Mouse (Mus musculus) cerebellum, adult (tissue): Measurements from ENCODE around the gene Gcg.

ENCODE experiments used
- ATAC-seq: cut with Nextera tagmentation; 2 replicates; pipeline ENCODE4 v1.9.2; 2017; ENCODE audit warnings: mild to moderate bottlenecking, moderate library complexity, mixed read lengths; ENCODE audit not compliant: insufficient number of reproducible peaks, low FRiP score, low TSS enrichment

The Gcg gene

DNA sequence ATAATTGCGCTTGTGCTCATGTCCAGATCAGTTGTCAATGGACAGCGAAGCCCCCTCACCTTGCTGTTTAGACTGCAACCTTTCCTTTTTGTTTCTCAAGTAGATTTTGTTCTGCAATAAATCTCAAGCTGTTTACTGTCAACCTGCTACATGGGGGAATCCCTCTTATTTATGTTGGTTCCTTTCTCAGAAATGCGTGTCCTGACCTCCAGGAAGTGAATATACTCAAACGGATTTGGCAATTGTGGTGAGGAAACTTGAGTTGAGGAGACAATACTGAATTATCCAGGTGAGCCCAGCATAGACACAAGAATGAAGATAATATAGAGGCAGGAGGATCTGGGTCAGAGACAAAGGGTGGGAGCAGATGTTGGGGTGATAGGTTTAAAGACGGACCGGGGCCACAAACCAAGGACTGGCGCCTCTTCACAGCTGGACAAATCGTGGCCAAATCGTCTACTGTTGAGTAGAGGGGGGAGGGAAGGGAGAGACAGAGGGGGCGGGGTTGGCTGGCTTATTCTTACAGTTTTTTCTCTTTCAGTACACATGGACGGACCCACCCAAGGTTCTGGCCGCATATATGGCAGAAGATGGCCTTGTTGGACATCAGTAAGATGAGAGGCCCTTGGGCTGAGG is 22.5 kb downstream of the Gcg start:
- no peak for ATAC-seq

GRCm38 (mm10) chr2:62460231-62460710 is 23.2 kb downstream of the Gcg start:
- ATAC-seq = no peak

GRCm38 (mm10) chr2:62459241-62460174 is 23.9 kb downstream of the Gcg start:
- no peak for ATAC-seq

DNA sequence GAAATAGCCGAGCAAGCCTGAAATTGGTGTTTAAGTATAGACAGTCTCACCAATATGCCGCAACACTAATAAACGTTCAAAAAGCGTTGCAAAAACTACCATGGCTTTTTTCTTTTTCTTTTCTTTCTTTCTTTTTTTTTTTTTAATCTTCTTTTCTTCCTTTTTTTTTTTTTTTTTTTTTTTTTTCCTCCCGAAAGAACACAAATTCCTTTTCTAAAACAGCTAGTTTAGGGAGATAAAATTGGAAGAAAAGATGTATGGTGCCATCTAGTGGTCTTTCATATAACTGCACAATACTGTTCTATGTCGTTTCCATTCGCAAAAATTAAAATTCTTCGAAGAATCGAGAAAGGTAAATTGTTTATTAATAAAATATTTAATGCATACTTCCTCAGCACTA is 25.4 kb downstream of the Gcg start:
- no peak for ATAC-seq

GRCm38 (mm10) chr2:62454991-62455390 is 28.5 kb downstream of the Gcg start:
- ATAC-seq = no peak

- no peak for ATAC-seq
Observed at GRCm38 (mm10) chr2:62454033-62454432, 29.4 kb downstream of the Gcg start.

DNA sequence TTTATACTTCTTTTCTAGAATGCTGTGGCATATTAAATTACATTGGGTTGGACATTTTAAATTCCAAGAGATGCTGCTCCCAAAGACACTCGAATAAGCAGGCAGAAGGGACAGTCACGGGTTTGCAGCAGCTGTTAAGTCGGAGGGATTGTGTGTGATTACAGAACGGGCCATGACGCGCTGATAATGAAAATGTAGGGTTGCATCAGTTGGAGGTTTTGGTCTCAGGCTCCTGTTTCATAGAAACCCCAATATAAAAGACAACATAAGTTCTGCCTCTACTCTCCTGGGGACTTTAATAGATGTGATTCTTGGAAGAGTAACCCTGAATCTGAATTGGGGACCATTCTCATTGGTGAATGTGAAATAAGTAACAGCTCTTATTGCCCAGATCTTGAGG is 33.1 kb downstream of the Gcg start:
- ATAC-seq = no peak

DNA sequence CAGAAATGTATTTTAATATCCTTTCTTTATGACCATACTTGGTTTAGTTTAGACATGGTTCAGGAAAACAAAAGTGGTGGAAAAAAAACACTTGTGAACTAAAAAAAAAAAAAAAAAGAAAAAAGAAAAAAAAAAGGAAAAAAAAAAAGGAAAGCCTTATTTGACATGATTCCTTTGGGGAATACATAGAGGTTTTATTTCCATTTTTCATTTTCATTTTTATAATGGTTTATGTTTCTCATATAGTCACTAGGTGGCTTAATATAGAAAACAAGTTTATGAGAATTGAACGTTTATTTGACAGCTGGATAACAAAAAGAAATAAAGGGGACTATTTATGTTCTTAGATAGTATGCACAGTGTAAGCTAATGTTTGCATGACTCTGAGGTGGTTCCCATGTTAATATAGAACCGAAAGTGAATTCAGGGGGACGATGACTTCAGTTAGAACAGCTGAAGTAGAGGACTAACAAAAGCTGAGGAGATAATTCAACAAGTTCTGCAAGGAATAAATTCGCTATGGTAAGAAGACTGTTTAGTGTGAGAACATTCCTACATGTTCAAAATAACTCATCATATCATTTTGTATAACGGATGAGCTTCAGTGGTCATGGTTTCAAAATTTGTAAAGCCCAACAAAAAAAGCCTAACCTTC is 33.6 kb downstream of the Gcg start:
- no peak for ATAC-seq

GRCm38 (mm10) chr2:62440802-62441544 is 42.5 kb downstream of the Gcg start:
- no peak for ATAC-seq

DNA sequence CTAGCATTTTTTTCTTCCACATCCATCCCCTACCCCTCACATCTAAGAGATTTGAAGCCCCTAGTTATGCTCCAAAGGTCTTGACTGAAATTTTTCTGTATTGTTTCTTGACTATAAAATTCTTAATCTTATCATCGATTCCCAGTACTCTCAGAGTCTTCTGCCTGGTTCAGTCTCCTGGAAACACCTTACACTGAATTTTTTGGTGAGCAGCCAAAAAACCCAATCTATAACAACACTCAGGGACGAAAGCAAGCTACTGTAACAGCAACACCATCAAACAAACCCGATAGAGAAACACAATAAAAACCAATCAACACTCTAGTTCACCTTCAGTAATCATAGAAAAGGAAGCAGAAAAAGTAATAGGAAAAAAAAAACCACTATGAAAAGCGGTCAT is 43.4 kb downstream of the Gcg start:
- ATAC-seq = no peak

DNA sequence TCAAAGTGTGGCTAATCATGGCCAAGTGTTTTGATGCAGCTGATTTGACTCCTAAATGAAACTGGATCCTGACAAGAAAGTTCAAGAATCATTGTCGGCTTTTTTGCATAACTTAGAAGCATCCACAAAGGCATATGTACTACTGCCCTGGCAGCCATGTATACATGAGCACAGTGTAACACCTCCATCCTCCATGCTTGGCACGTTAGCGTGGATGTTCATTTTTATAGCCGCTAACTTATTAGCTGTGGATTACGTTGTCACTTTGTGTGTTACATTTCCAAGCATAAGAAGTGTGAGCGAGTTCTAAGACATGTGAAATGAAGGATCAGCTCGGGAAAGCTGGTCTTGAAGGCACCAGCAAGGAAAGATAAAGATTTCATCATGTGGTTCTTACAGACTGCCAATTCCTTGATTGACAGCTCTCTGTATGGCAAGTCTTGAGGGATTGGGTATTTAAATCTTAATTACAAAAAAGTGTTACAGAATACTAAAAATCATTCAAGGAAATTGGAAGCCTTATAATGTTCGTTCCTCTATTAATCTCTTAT is 52.1 kb downstream of the Gcg start:
- no peak for ATAC-seq

DNA sequence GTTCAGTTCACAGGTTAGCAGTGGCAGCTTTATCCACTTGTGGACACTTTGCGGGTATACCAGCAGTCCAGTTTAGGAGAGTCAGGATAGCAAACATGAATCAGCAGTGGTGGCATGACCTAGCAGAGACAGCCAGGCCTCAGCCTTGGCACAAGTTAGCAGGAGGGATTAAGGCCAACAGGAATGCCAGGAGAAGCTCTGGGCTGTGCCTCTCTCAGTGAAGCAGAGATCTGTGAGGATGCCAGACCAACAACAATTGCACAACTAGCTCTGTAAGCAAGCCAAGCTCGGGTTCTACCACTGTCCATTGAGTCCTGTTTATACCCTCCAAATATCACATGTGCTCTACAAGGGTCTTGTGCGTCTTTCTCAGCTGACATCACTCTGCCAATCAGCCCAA is 57.5 kb downstream of the Gcg start:
- ATAC-seq = no peak
